Mouse (Mus musculus): ENCODE data around the gene Ttc13. TPM values are rescaled to one million over a fixed set of nuclear protein-coding genes. Genes with fewer than 3 reads are reported as not detected.
A peak's percentile ranks its signal among the peaks of the same experiment; 100 is the strongest.

Ttc13 gene
- polyA plus RNA-seq, 1 experiment, result 9.4 TPM

- no peak overlapping the region for H3K4me3 ChIP-seq (ENCODE audit: insufficient read depth, low read depth, low read length)
- H3K27me3 ChIP-seq (replicated peaks; ENCODE audit: control insufficient read depth, insufficient read depth, low read length), result no peaks in the 10 kb centered on the region
- 76% methylated on average over 13 of the region's 13 CpGs for WGBS
- no peak for TF ChIP-seq CTCF (conservative IDR thresholded peaks at IDR 0.05; ENCODE audit: insufficient read depth, insufficient read length, low read depth, low read length)
- TF ChIP-seq POLR2A (IDR thresholded peaks at IDR 0.05; ENCODE audit: low read depth, low read length), result no peak
- no peak overlapping the region for H3K27ac ChIP-seq (ENCODE audit: insufficient read depth, low read depth, low read length)
- H3K36me3 ChIP-seq (ENCODE audit: control insufficient read depth, insufficient read depth, low read length), result no peaks in the 10 kb centered on the region
- no peak for DNase-seq
- no peaks in the 10 kb centered on the region for H3K4me1 ChIP-seq (ENCODE audit: control insufficient read depth, insufficient read depth, low read length)
These were observed 32.9 kb downstream of the Ttc13 start for GRCm38 (mm10) chr8:124688899-124689298.

GRCm38 (mm10) chr8:124682218-124682617 lies 39.6 kb downstream of the Ttc13 start:
- H3K36me3 ChIP-seq (ENCODE audit: control insufficient read depth, insufficient read depth, low read length), result no peaks in the 10 kb centered on the region
- 88% methylated on average over 10 of the region's 10 CpGs for WGBS
- TF ChIP-seq POLR2A (IDR thresholded peaks at IDR 0.05; ENCODE audit: low read depth, low read length) (no peak), CTCF (conservative IDR thresholded peaks at IDR 0.05; ENCODE audit: insufficient read depth, insufficient read length, low read depth, low read length) (no peak)
- no peak for DNase-seq
- no peaks in the 10 kb centered on the region for H3K4me1 ChIP-seq (ENCODE audit: control insufficient read depth, insufficient read depth, low read length)
- H3K27ac ChIP-seq (ENCODE audit: insufficient read depth, low read depth, low read length), result no peak overlapping the region
- no peak overlapping the region for H3K4me3 ChIP-seq (ENCODE audit: insufficient read depth, low read depth, low read length)
- H3K27me3 ChIP-seq (replicated peaks; ENCODE audit: control insufficient read depth, insufficient read depth, low read length), result no peaks in the 10 kb centered on the region

DNA sequence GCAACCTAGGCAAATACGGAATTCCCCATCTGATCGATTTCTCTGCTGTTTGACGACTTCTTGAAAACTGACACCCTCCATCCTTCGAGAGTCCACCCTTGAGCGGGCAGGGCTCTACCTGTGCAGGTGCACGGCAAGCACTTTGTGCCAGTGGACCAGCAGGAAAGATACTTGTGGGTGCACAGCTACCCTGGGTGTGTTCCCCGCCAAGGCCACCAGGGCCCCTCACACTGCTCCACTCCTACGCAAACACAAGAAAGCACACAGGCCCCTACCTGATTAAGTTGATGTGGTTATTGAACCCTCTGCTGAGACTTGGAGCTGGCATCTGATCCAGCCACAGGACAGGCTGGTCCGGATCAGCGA lies 40.0 kb downstream of the Ttc13 start:
- H3K4me3 ChIP-seq (ENCODE audit: insufficient read depth, low read depth, low read length), result no peak overlapping the region
- TF ChIP-seq CTCF (conservative IDR thresholded peaks at IDR 0.05; ENCODE audit: insufficient read depth, insufficient read length, low read depth, low read length), result no peak
- TF ChIP-seq POLR2A (IDR thresholded peaks at IDR 0.05; ENCODE audit: low read depth, low read length), result no peak
- no peaks in the 10 kb centered on the region for H3K27me3 ChIP-seq (replicated peaks; ENCODE audit: control insufficient read depth, insufficient read depth, low read length)
- no peak overlapping the region for H3K27ac ChIP-seq (ENCODE audit: insufficient read depth, low read depth, low read length)
- no peak for DNase-seq
- no peaks in the 10 kb centered on the region for H3K36me3 ChIP-seq (ENCODE audit: control insufficient read depth, insufficient read depth, low read length)
- WGBS, result 82% methylated on average over 10 of the region's 10 CpGs
- H3K4me1 ChIP-seq (ENCODE audit: control insufficient read depth, insufficient read depth, low read length), result no peaks in the 10 kb centered on the region

DNA sequence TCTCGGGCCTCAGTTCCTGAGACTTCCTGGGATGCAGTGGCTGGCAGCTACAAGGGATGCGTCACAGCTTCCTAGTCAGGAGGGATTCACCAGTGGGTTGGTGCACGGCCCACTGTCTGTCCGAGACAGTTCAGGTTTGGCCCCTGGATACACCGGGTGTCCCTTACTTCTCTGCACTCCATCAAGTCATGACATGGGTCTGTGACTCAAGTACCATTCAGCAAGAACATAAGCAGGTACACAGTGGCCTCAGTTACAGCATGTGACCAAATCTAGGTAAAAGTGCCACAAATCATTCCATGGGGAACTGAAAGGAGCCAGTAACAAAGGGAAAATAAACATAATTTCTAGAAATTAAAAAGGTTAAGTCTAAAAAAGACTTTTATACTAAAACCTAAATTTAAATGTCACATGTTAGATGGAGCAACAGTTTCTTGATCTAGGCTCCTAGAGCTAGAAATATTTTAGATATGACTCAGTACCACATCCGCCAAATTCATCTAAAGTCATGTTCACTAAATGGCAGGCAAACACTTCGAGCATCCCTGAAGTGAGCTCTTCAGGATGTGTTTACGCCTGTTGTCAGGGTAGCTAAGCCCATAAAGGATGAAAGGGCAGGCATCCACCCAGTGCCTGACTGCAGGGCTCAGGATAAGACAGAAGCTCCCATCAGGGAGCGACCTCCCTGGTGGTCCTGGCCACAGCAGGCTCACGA lies 40.5 kb downstream of the Ttc13 start:
- TF ChIP-seq POLR2A (IDR thresholded peaks at IDR 0.05; ENCODE audit: low read depth, low read length), result no peak
- TF ChIP-seq CTCF (conservative IDR thresholded peaks at IDR 0.05; ENCODE audit: insufficient read depth, insufficient read length, low read depth, low read length), result no peak
- Histone ChIP-seq H3K27me3 (replicated peaks; ENCODE audit: control insufficient read depth, insufficient read depth, low read length) (no peaks in the 10 kb centered on the region), H3K36me3 (ENCODE audit: control insufficient read depth, insufficient read depth, low read length) (no peaks in the 10 kb centered on the region), H3K27ac (ENCODE audit: insufficient read depth, low read depth, low read length) (no peak overlapping the region), H3K4me1 (ENCODE audit: control insufficient read depth, insufficient read depth, low read length) (no peaks in the 10 kb centered on the region), H3K4me3 (ENCODE audit: insufficient read depth, low read depth, low read length) (no peak overlapping the region)
- DNase-seq, result no peak
- 91% methylated on average over 10 of the region's 10 CpGs for whole genome bisulfite sequencing

DNA sequence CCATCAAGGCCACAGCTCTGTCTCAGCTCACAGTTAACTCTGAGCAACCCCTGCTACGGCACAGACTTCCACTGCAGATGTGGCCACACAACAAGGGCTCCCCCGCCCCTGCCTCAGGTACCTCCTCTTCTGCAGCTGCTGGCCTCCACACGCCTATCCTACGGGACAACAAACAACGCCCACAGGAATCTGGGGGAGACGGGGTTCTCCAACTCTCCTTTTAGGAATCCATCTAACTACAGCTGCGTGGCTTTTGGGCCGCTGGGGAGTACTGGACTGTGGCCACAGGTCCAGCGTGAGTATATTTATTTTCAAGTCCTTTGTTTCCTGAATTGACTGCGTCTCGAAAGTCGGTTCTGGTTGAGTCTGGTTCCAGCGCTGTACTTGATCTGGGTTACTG lies 43.5 kb downstream of the Ttc13 start:
- H3K36me3 ChIP-seq (ENCODE audit: control insufficient read depth, insufficient read depth, low read length), result no peaks in the 10 kb centered on the region
- no peak overlapping the region for H3K27ac ChIP-seq (ENCODE audit: insufficient read depth, low read depth, low read length)
- H3K4me3 ChIP-seq (ENCODE audit: insufficient read depth, low read depth, low read length), result no peak overlapping the region
- TF ChIP-seq POLR2A (IDR thresholded peaks at IDR 0.05; ENCODE audit: low read depth, low read length) (no peak), CTCF (conservative IDR thresholded peaks at IDR 0.05; ENCODE audit: insufficient read depth, insufficient read length, low read depth, low read length) (no peak)
- H3K4me1 ChIP-seq (ENCODE audit: control insufficient read depth, insufficient read depth, low read length), result no peaks in the 10 kb centered on the region
- whole genome bisulfite sequencing, result 87% methylated on average over 13 of the region's 13 CpGs
- H3K27me3 ChIP-seq (replicated peaks; ENCODE audit: control insufficient read depth, insufficient read depth, low read length), result no peaks in the 10 kb centered on the region
- no peak for DNase-seq

- Histone ChIP-seq H3K4me1 (ENCODE audit: control insufficient read depth, insufficient read depth, low read length) (no peaks in the 10 kb centered on the region), H3K27me3 (replicated peaks; ENCODE audit: control insufficient read depth, insufficient read depth, low read length) (no peaks in the 10 kb centered on the region), H3K4me3 (ENCODE audit: insufficient read depth, low read depth, low read length) (no peak overlapping the region), H3K27ac (ENCODE audit: insufficient read depth, low read depth, low read length) (no peak overlapping the region), H3K36me3 (ENCODE audit: control insufficient read depth, insufficient read depth, low read length) (no peaks in the 10 kb centered on the region)
- DNase-seq, result peak; percentile 88
- WGBS, result 39% methylated on average over 12 of the region's 12 CpGs
- TF ChIP-seq POLR2A (IDR thresholded peaks at IDR 0.05; ENCODE audit: low read depth, low read length) (no peak), CTCF (conservative IDR thresholded peaks at IDR 0.05; ENCODE audit: insufficient read depth, insufficient read length, low read depth, low read length) (peak; percentile 100)
These were observed 44.3 kb downstream of the Ttc13 start for GRCm38 (mm10) chr8:124677486-124677885.

DNA sequence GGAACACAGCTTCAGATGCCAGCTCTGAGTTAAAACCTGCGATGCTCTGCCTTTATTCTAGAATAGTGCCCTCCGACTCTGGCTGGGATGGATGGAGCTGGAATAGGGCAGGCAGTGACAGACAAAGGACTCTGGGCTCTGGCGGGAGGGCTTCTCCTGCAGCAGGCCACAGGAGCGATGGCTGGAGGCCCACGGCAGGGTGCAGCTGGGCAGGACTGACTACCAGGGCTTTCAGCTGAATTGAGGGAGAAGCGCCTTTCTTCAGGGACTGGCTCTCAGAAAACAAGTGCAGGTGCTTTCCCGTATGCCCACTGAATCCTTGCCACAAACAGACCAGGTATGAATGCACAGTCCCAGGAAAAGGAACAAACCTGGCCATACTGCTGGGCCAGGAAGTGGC lies 44.7 kb downstream of the Ttc13 start:
- no peaks in the 10 kb centered on the region for H3K36me3 ChIP-seq (ENCODE audit: control insufficient read depth, insufficient read depth, low read length)
- H3K4me1 ChIP-seq (ENCODE audit: control insufficient read depth, insufficient read depth, low read length), result no peaks in the 10 kb centered on the region
- TF ChIP-seq CTCF (conservative IDR thresholded peaks at IDR 0.05; ENCODE audit: insufficient read depth, insufficient read length, low read depth, low read length) (no peak), POLR2A (IDR thresholded peaks at IDR 0.05; ENCODE audit: low read depth, low read length) (no peak)
- 94% methylated on average over 7 of the region's 7 CpGs for WGBS
- H3K27me3 ChIP-seq (replicated peaks; ENCODE audit: control insufficient read depth, insufficient read depth, low read length), result no peaks in the 10 kb centered on the region
- no peak overlapping the region for H3K4me3 ChIP-seq (ENCODE audit: insufficient read depth, low read depth, low read length)
- H3K27ac ChIP-seq (ENCODE audit: insufficient read depth, low read depth, low read length), result no peak overlapping the region
- DNase-seq, result no peak

All from kidney, adult 2 months (tissue).